Mouse (Mus musculus): ENCODE measurements around the gene Asb10. TPM values are rescaled to one million over a fixed set of nuclear protein-coding genes. Genes with fewer than 3 reads are reported as not detected.
A peak's percentile ranks its signal among the peaks of the same experiment; 100 is the strongest.
"Not testable (repeated sequence)": the region's sequence is repeated elsewhere in the genome, so short reads cannot be mapped to it uniquely, and the experiment has no call there.

The Asb10 gene
- polyA plus RNA-seq, 1 experiment, result not detected

- Histone ChIP-seq H3K79me2 (ENCODE audit: control insufficient read depth, insufficient read depth) (peaks cover 38% of the 10 kb centered on the region), H3K27me3 (ENCODE audit: control insufficient read depth, insufficient read depth, insufficient read length) (no peaks in the 10 kb centered on the region), H3ac (ENCODE audit: control insufficient read depth, insufficient read length, low read depth) (peak overlapping the region; percentile 41), H3K79me3 (ENCODE audit: low read depth) (peaks cover 15% of the 10 kb centered on the region), H3K4me3 (ENCODE audit: insufficient read depth, poor library complexity, severe bottlenecking) (peak overlapping the region; percentile 40), H3K36me3 (ENCODE audit: control insufficient read depth, insufficient read depth) (peaks cover 28% of the 10 kb centered on the region)
- no peak for TF ChIP-seq MAX (IDR thresholded peaks at IDR 0.05)
- no peak for TF ChIP-seq MYOD1 (IDR thresholded peaks at IDR 0.05; ENCODE audit: control insufficient read depth, insufficient read length, low read depth)
- no peak for TF ChIP-seq FOSL1 (IDR thresholded peaks at IDR 0.05; ENCODE audit: insufficient read depth, low read length, poor library complexity, severe bottlenecking)
- no peak for TF ChIP-seq CTCF (IDR thresholded peaks at IDR 0.05; ENCODE audit: control insufficient read depth, insufficient read depth, insufficient read length)
- no peak for TF ChIP-seq CEBPB (IDR thresholded peaks at IDR 0.05; ENCODE audit: low read depth)
- no peak for TF ChIP-seq MYOG (IDR thresholded peaks at IDR 0.05; ENCODE audit: control insufficient read depth, extremely low read depth, insufficient read length)
- TF ChIP-seq USF1 (IDR thresholded peaks at IDR 0.05; ENCODE audit: low read depth), result no peak
Observed at GRCm38 (mm10) chr5:24578109-24578963, 37.6 kb upstream of the Asb10 start.

GRCm38 (mm10) chr5:24577183-24577929, 36.6 kb upstream of the Asb10 start, which contains the start of gene Abcf2:
Gene Abcf2, minus strand, starts transcription at chr5:24577467.
- peaks cover 37% of the 10 kb centered on the region for H3K36me3 ChIP-seq (ENCODE audit: control insufficient read depth, insufficient read depth)
- TF ChIP-seq MYOD1 (IDR thresholded peaks at IDR 0.05; ENCODE audit: control insufficient read depth, insufficient read length, low read depth) (no peak), FOSL1 (IDR thresholded peaks at IDR 0.05; ENCODE audit: insufficient read depth, low read length, poor library complexity, severe bottlenecking) (no peak), CTCF (IDR thresholded peaks at IDR 0.05; ENCODE audit: control insufficient read depth, insufficient read depth, insufficient read length) (no peak), CEBPB (IDR thresholded peaks at IDR 0.05; ENCODE audit: low read depth) (peak; percentile 82), MYOG (IDR thresholded peaks at IDR 0.05; ENCODE audit: control insufficient read depth, extremely low read depth, insufficient read length) (no peak), MAX (IDR thresholded peaks at IDR 0.05) (peak; percentile 51)
- H3K79me3 ChIP-seq (ENCODE audit: low read depth), result peaks cover 15% of the 10 kb centered on the region
- peak within 1 kb of the TSS; percentile 64 for H3ac ChIP-seq (ENCODE audit: control insufficient read depth, insufficient read length, low read depth)
- no peaks in the 10 kb centered on the region for H3K27me3 ChIP-seq (ENCODE audit: control insufficient read depth, insufficient read depth, insufficient read length)
- H3K4me3 ChIP-seq (ENCODE audit: insufficient read depth, poor library complexity, severe bottlenecking), result peak within 1 kb of the TSS; percentile 97
- peaks cover 46% of the 10 kb centered on the region for H3K79me2 ChIP-seq (ENCODE audit: control insufficient read depth, insufficient read depth)

GRCm38 (mm10) chr5:24576801-24577182, 36.0 kb upstream of the Asb10 start:
- H3ac ChIP-seq (ENCODE audit: control insufficient read depth, insufficient read length, low read depth), result peak overlapping the region; percentile 64

GRCm38 (mm10) chr5:24575948-24576347, 35.2 kb upstream of the Asb10 start:
- Histone ChIP-seq H3K27me3 (ENCODE audit: control insufficient read depth, insufficient read depth, insufficient read length) (no peaks in the 10 kb centered on the region), H3K4me3 (ENCODE audit: insufficient read depth, poor library complexity, severe bottlenecking) (peak overlapping the region; percentile 97), H3K79me2 (ENCODE audit: control insufficient read depth, insufficient read depth) (peaks cover 46% of the 10 kb centered on the region), H3ac (ENCODE audit: control insufficient read depth, insufficient read length, low read depth) (peak overlapping the region; percentile 64), H3K79me3 (ENCODE audit: low read depth) (peaks cover 17% of the 10 kb centered on the region), H3K36me3 (ENCODE audit: control insufficient read depth, insufficient read depth) (peaks cover 51% of the 10 kb centered on the region)
- TF ChIP-seq MYOG (IDR thresholded peaks at IDR 0.05; ENCODE audit: control insufficient read depth, extremely low read depth, insufficient read length) (no peak), CTCF (IDR thresholded peaks at IDR 0.05; ENCODE audit: control insufficient read depth, insufficient read depth, insufficient read length) (no peak), USF1 (IDR thresholded peaks at IDR 0.05; ENCODE audit: low read depth) (no peak), MAX (IDR thresholded peaks at IDR 0.05) (no peak), FOSL1 (IDR thresholded peaks at IDR 0.05; ENCODE audit: insufficient read depth, low read length, poor library complexity, severe bottlenecking) (no peak), CEBPB (IDR thresholded peaks at IDR 0.05; ENCODE audit: low read depth) (no peak), MYOD1 (IDR thresholded peaks at IDR 0.05; ENCODE audit: control insufficient read depth, insufficient read length, low read depth) (no peak)

More at GRCm38 (mm10) chr5:24576801-24577182, 36.0 kb upstream of the Asb10 start:
- Histone ChIP-seq H3K27me3 (ENCODE audit: control insufficient read depth, insufficient read depth, insufficient read length) (no peaks in the 10 kb centered on the region), H3K79me2 (ENCODE audit: control insufficient read depth, insufficient read depth) (peaks cover 46% of the 10 kb centered on the region), H3K36me3 (ENCODE audit: control insufficient read depth, insufficient read depth) (peaks cover 43% of the 10 kb centered on the region), H3K4me3 (ENCODE audit: insufficient read depth, poor library complexity, severe bottlenecking) (peak overlapping the region; percentile 97), H3K79me3 (ENCODE audit: low read depth) (peaks cover 17% of the 10 kb centered on the region)
- TF ChIP-seq MAX (IDR thresholded peaks at IDR 0.05), result no peak
- TF ChIP-seq CEBPB (IDR thresholded peaks at IDR 0.05; ENCODE audit: low read depth), result no peak
- no peak for TF ChIP-seq USF1 (IDR thresholded peaks at IDR 0.05; ENCODE audit: low read depth)
- TF ChIP-seq MYOG (IDR thresholded peaks at IDR 0.05; ENCODE audit: control insufficient read depth, extremely low read depth, insufficient read length), result no peak
- no peak for TF ChIP-seq FOSL1 (IDR thresholded peaks at IDR 0.05; ENCODE audit: insufficient read depth, low read length, poor library complexity, severe bottlenecking)
- TF ChIP-seq MYOD1 (IDR thresholded peaks at IDR 0.05; ENCODE audit: control insufficient read depth, insufficient read length, low read depth), result no peak
- no peak for TF ChIP-seq CTCF (IDR thresholded peaks at IDR 0.05; ENCODE audit: control insufficient read depth, insufficient read depth, insufficient read length)

GRCm38 (mm10) chr5:24556709-24557108, 15.9 kb upstream of the Asb10 start, which contains the start of gene 4931409K22Rik:
Gene 4931409K22Rik, minus strand, starts transcription at chr5:24556809.
- Histone ChIP-seq H3K4me3 (ENCODE audit: insufficient read depth, poor library complexity, severe bottlenecking) (no peak within 1 kb of the TSS), H3K79me2 (ENCODE audit: control insufficient read depth, insufficient read depth) (no peaks in the 10 kb centered on the region), H3ac (ENCODE audit: control insufficient read depth, insufficient read length, low read depth) (no peak within 1 kb of the TSS), H3K36me3 (ENCODE audit: control insufficient read depth, insufficient read depth) (no peaks in the 10 kb centered on the region), H3K79me3 (ENCODE audit: low read depth) (no peaks in the 10 kb centered on the region), H3K27me3 (ENCODE audit: control insufficient read depth, insufficient read depth, insufficient read length) (peaks cover 29% of the 10 kb centered on the region)
- TF ChIP-seq CTCF (IDR thresholded peaks at IDR 0.05; ENCODE audit: control insufficient read depth, insufficient read depth, insufficient read length) (no peak), USF1 (IDR thresholded peaks at IDR 0.05; ENCODE audit: low read depth) (no peak), MYOD1 (IDR thresholded peaks at IDR 0.05; ENCODE audit: control insufficient read depth, insufficient read length, low read depth) (no peak), CEBPB (IDR thresholded peaks at IDR 0.05; ENCODE audit: low read depth) (no peak), MAX (IDR thresholded peaks at IDR 0.05) (no peak), FOSL1 (IDR thresholded peaks at IDR 0.05; ENCODE audit: insufficient read depth, low read length, poor library complexity, severe bottlenecking) (no peak), MYOG (IDR thresholded peaks at IDR 0.05; ENCODE audit: control insufficient read depth, extremely low read depth, insufficient read length) (no peak)

GRCm38 (mm10) chr5:24555335-24555734, 14.6 kb upstream of the Asb10 start:
- not testable (repeated sequence) for H3K36me3 ChIP-seq (ENCODE audit: control insufficient read depth, insufficient read depth); H3K4me3 ChIP-seq (ENCODE audit: insufficient read depth, poor library complexity, severe bottlenecking); H3K79me2 ChIP-seq (ENCODE audit: control insufficient read depth, insufficient read depth); H3K79me3 ChIP-seq (ENCODE audit: low read depth); H3ac ChIP-seq (ENCODE audit: control insufficient read depth, insufficient read length, low read depth)
- H3K27me3 ChIP-seq (ENCODE audit: control insufficient read depth, insufficient read depth, insufficient read length), result peaks cover 42% of the 10 kb centered on the region
